Mouse (Mus musculus): ENCODE data around the gene Asb2. TPM values are rescaled to one million over a fixed set of nuclear protein-coding genes. Genes with fewer than 3 reads are reported as not detected.

The Asb2 gene
- total and polyA plus RNA-seq, 2 experiments: 2.7 to 5.6 TPM

GRCm38 (mm10) chr12:103358951-103359801, 3.4 kb upstream of the Asb2 start:
- Histone ChIP-seq H3K79me2 (ENCODE audit: control insufficient read depth, insufficient read depth, low read length) (no peaks in the 10 kb centered on the region), H3K4me3 (ENCODE audit: insufficient read depth, low read depth, low read length) (no peak overlapping the region), H3K36me3 (ENCODE audit: control insufficient read depth, insufficient read depth, low read length) (no peaks in the 10 kb centered on the region), H3K4me1 (ENCODE audit: control insufficient read depth, insufficient read depth, low read length) (no peaks in the 10 kb centered on the region), H3K27ac (replicated peaks; ENCODE audit: insufficient read depth, low read depth, low read length) (no peak overlapping the region), H3K27me3 (ENCODE audit: control insufficient read depth, insufficient read depth, low read length) (no peaks in the 10 kb centered on the region), H3K9ac (ENCODE audit: low read depth, low read length) (no peak overlapping the region)
- 66% methylated on average over 4 of the region's 4 CpGs for WGBS
- DNase-seq (ENCODE audit: extremely low read depth, low read depth, low spot score): no peak
- TF ChIP-seq CTCF (IDR thresholded peaks at IDR 0.05; ENCODE audit: low read depth, low read length): no peak
- TF ChIP-seq POLR2A (IDR thresholded peaks at IDR 0.05; ENCODE audit: extremely low read depth, insufficient read depth, low read length): no peak

- H3K9ac ChIP-seq (ENCODE audit: low read depth, low read length): no peak overlapping the region
- no peak for TF ChIP-seq CTCF (IDR thresholded peaks at IDR 0.05; ENCODE audit: low read depth, low read length)
- no peak for TF ChIP-seq POLR2A (IDR thresholded peaks at IDR 0.05; ENCODE audit: extremely low read depth, insufficient read depth, low read length)
- 76% methylated on average over 8 of the region's 8 CpGs for WGBS
Measured at GRCm38 (mm10) chr12:103358216-103358615, 2.4 kb upstream of the Asb2 start.

GRCm38 (mm10) chr12:103356415-103356748, 581 bp upstream of the Asb2 start:
- Histone ChIP-seq H3K36me3 (ENCODE audit: control insufficient read depth, insufficient read depth, low read length) (no peaks in the 10 kb centered on the region), H3K9ac (ENCODE audit: low read depth, low read length) (no peak overlapping the region), H3K4me3 (ENCODE audit: insufficient read depth, low read depth, low read length) (no peak overlapping the region), H3K4me1 (ENCODE audit: control insufficient read depth, insufficient read depth, low read length) (no peaks in the 10 kb centered on the region), H3K27me3 (ENCODE audit: control insufficient read depth, insufficient read depth, low read length) (no peaks in the 10 kb centered on the region), H3K27ac (replicated peaks; ENCODE audit: insufficient read depth, low read depth, low read length) (no peak overlapping the region), H3K79me2 (ENCODE audit: control insufficient read depth, insufficient read depth, low read length) (no peaks in the 10 kb centered on the region)
- WGBS: 91% methylated on average over 4 of the region's 4 CpGs
- DNase-seq (ENCODE audit: extremely low read depth, low read depth, low spot score): no peak
- TF ChIP-seq POLR2A (IDR thresholded peaks at IDR 0.05; ENCODE audit: extremely low read depth, insufficient read depth, low read length) (no peak), CTCF (IDR thresholded peaks at IDR 0.05; ENCODE audit: low read depth, low read length) (no peak)

More at GRCm38 (mm10) chr12:103358216-103358615, 2.4 kb upstream of the Asb2 start:
- no peaks in the 10 kb centered on the region for H3K27me3 ChIP-seq (ENCODE audit: control insufficient read depth, insufficient read depth, low read length)
- H3K79me2 ChIP-seq (ENCODE audit: control insufficient read depth, insufficient read depth, low read length): no peaks in the 10 kb centered on the region
- H3K36me3 ChIP-seq (ENCODE audit: control insufficient read depth, insufficient read depth, low read length): no peaks in the 10 kb centered on the region
- no peak overlapping the region for H3K4me3 ChIP-seq (ENCODE audit: insufficient read depth, low read depth, low read length)
- H3K4me1 ChIP-seq (ENCODE audit: control insufficient read depth, insufficient read depth, low read length): no peaks in the 10 kb centered on the region
- no peak overlapping the region for H3K27ac ChIP-seq (replicated peaks; ENCODE audit: insufficient read depth, low read depth, low read length)
- no peak for DNase-seq (ENCODE audit: extremely low read depth, low read depth, low spot score)

- H3K27me3 ChIP-seq (ENCODE audit: control insufficient read depth, insufficient read depth, low read length): no peaks in the 10 kb centered on the region
- 18% methylated on average over 5 of the region's 5 CpGs for WGBS
- H3K9ac ChIP-seq (ENCODE audit: low read depth, low read length): no peak overlapping the region
- no peaks in the 10 kb centered on the region for H3K4me1 ChIP-seq (ENCODE audit: control insufficient read depth, insufficient read depth, low read length)
- no peaks in the 10 kb centered on the region for H3K36me3 ChIP-seq (ENCODE audit: control insufficient read depth, insufficient read depth, low read length)
- H3K79me2 ChIP-seq (ENCODE audit: control insufficient read depth, insufficient read depth, low read length): no peaks in the 10 kb centered on the region
- TF ChIP-seq CTCF (IDR thresholded peaks at IDR 0.05; ENCODE audit: low read depth, low read length) (peak; percentile 34; the same call in 1 of the 2 replicates), POLR2A (IDR thresholded peaks at IDR 0.05; ENCODE audit: extremely low read depth, insufficient read depth, low read length) (no peak)
- no peak for DNase-seq (ENCODE audit: extremely low read depth, low read depth, low spot score)
- no peak overlapping the region for H3K4me3 ChIP-seq (ENCODE audit: insufficient read depth, low read depth, low read length)
- H3K27ac ChIP-seq (replicated peaks; ENCODE audit: insufficient read depth, low read depth, low read length): no peak overlapping the region
Measured at GRCm38 (mm10) chr12:103353538-103353937, 2.3 kb downstream of the Asb2 start.

GRCm38 (mm10) chr12:103352735-103353134, 3.1 kb downstream of the Asb2 start:
- H3K9ac ChIP-seq (ENCODE audit: low read depth, low read length): no peak overlapping the region
- no peak overlapping the region for H3K4me3 ChIP-seq (ENCODE audit: insufficient read depth, low read depth, low read length)
- TF ChIP-seq POLR2A (IDR thresholded peaks at IDR 0.05; ENCODE audit: extremely low read depth, insufficient read depth, low read length) (no peak), CTCF (IDR thresholded peaks at IDR 0.05; ENCODE audit: low read depth, low read length) (no peak)

GRCm38 (mm10) chr12:103348506-103348905, 7.3 kb downstream of the Asb2 start:
- Histone ChIP-seq H3K27me3 (ENCODE audit: control insufficient read depth, insufficient read depth, low read length) (no peaks in the 10 kb centered on the region), H3K79me2 (ENCODE audit: control insufficient read depth, insufficient read depth, low read length) (no peaks in the 10 kb centered on the region), H3K4me3 (ENCODE audit: insufficient read depth, low read depth, low read length) (no peak overlapping the region), H3K4me1 (ENCODE audit: control insufficient read depth, insufficient read depth, low read length) (peaks cover 15% of the 10 kb centered on the region), H3K27ac (replicated peaks; ENCODE audit: insufficient read depth, low read depth, low read length) (peak overlapping the region; percentile 92), H3K9ac (ENCODE audit: low read depth, low read length) (no peak overlapping the region), H3K36me3 (ENCODE audit: control insufficient read depth, insufficient read depth, low read length) (no peaks in the 10 kb centered on the region)
- DNase-seq (ENCODE audit: extremely low read depth, low read depth, low spot score): peak; percentile 95
- TF ChIP-seq CTCF (IDR thresholded peaks at IDR 0.05; ENCODE audit: low read depth, low read length): peak; percentile 89
- TF ChIP-seq POLR2A (IDR thresholded peaks at IDR 0.05; ENCODE audit: extremely low read depth, insufficient read depth, low read length): no peak
- WGBS: 4% methylated on average over 3 of the region's 3 CpGs

More at GRCm38 (mm10) chr12:103352735-103353134, 3.1 kb downstream of the Asb2 start:
- Histone ChIP-seq H3K79me2 (ENCODE audit: control insufficient read depth, insufficient read depth, low read length) (no peaks in the 10 kb centered on the region), H3K27ac (replicated peaks; ENCODE audit: insufficient read depth, low read depth, low read length) (no peak overlapping the region), H3K4me1 (ENCODE audit: control insufficient read depth, insufficient read depth, low read length) (peaks cover 6% of the 10 kb centered on the region; the same call in 1 of the 2 replicates), H3K36me3 (ENCODE audit: control insufficient read depth, insufficient read depth, low read length) (no peaks in the 10 kb centered on the region), H3K27me3 (ENCODE audit: control insufficient read depth, insufficient read depth, low read length) (no peaks in the 10 kb centered on the region)
- 92% methylated on average over 6 of the region's 6 CpGs for WGBS
- no peak for DNase-seq (ENCODE audit: extremely low read depth, low read depth, low spot score)

Data from liver, adult 2 months (tissue).